Mouse (Mus musculus): ENCODE measurements at regions not wholly inside any gene's neighbourhood (a gene's known extent, or its start where the extent isn't known, plus 50 kb on each side); places are given as distances from the start of the nearest gene placed in this dataset.

GRCm38 (mm10) chr1:164704397-164705091, 91.9 kb upstream of the Dpt start:
- TF ChIP-seq CTCF (IDR thresholded peaks at IDR 0.05; ENCODE audit: low read depth), result no peak
- TF ChIP-seq EP300 (IDR thresholded peaks at IDR 0.05; ENCODE audit: low read depth), result peak; percentile 51; the same call in 1 of the 2 replicates
